Mouse (Mus musculus): ENCODE measurements around the gene Rab42. TPM values are rescaled to one million over a fixed set of nuclear protein-coding genes. Genes with fewer than 3 reads are reported as not detected.
A peak's percentile ranks its signal among the peaks of the same experiment; 100 is the strongest.

The Rab42 gene
- polyA plus RNA-seq, 1 experiment from 2014 or later = 3.9 TPM

GRCm38 (mm10) chr4:132341451-132341850, 38.3 kb upstream of the Rab42 start:
- H3K27me3 ChIP-seq (replicated peaks) = no peaks in the 10 kb centered on the region
- no peak for ATAC-seq
- WGBS = 65% methylated on average over 3 of the region's 3 CpGs
- peaks cover 27% of the 10 kb centered on the region for H3K36me3 ChIP-seq
- H3K27ac ChIP-seq = no peak overlapping the region
- peaks cover 22% of the 10 kb centered on the region for H3K4me1 ChIP-seq (replicated peaks)
- H3K4me2 ChIP-seq (replicated peaks) = no peak overlapping the region
- no peak overlapping the region for H3K9ac ChIP-seq
- no peaks in the 10 kb centered on the region for H3K9me3 ChIP-seq
- H3K4me3 ChIP-seq (replicated peaks) = no peak overlapping the region

- H3K4me2 ChIP-seq (replicated peaks) = no peak overlapping the region
- 95% methylated on average over 13 of the region's 13 CpGs for WGBS
- H3K9ac ChIP-seq = no peak overlapping the region
- peaks cover 44% of the 10 kb centered on the region for H3K36me3 ChIP-seq
- H3K27me3 ChIP-seq (replicated peaks) = no peaks in the 10 kb centered on the region
- H3K4me1 ChIP-seq (replicated peaks) = peaks cover 13% of the 10 kb centered on the region
- H3K27ac ChIP-seq = no peak overlapping the region
- no peak for ATAC-seq
- no peaks in the 10 kb centered on the region for H3K9me3 ChIP-seq
- H3K4me3 ChIP-seq (replicated peaks) = no peak overlapping the region
These were observed 35.8 kb upstream of the Rab42 start for GRCm38 (mm10) chr4:132338943-132339342.

GRCm38 (mm10) chr4:132332880-132333279, 29.7 kb upstream of the Rab42 start:
- H3K27ac ChIP-seq = no peak overlapping the region
- H3K4me1 ChIP-seq (replicated peaks) = peaks cover 6% of the 10 kb centered on the region
- 86% methylated on average over 6 of the region's 6 CpGs for WGBS
- H3K36me3 ChIP-seq = peaks cover 39% of the 10 kb centered on the region
- H3K9ac ChIP-seq = no peak overlapping the region
- no peak for ATAC-seq
- no peak overlapping the region for H3K4me2 ChIP-seq (replicated peaks)
- H3K4me3 ChIP-seq (replicated peaks) = no peak overlapping the region
- H3K27me3 ChIP-seq (replicated peaks) = no peaks in the 10 kb centered on the region
- H3K9me3 ChIP-seq = no peaks in the 10 kb centered on the region

GRCm38 (mm10) chr4:132331960-132332359, 28.8 kb upstream of the Rab42 start:
- Histone ChIP-seq H3K27ac (no peak overlapping the region), H3K4me1 (replicated peaks) (peaks cover 6% of the 10 kb centered on the region), H3K36me3 (peaks cover 35% of the 10 kb centered on the region), H3K4me2 (replicated peaks) (no peak overlapping the region), H3K4me3 (replicated peaks) (no peak overlapping the region), H3K27me3 (replicated peaks) (no peaks in the 10 kb centered on the region), H3K9ac (no peak overlapping the region), H3K9me3 (no peaks in the 10 kb centered on the region)
- WGBS = 75% methylated on average over 3 of the region's 3 CpGs
- ATAC-seq = no peak

- Histone ChIP-seq H3K27ac (peak overlapping the region; percentile 95), H3K9me3 (no peaks in the 10 kb centered on the region), H3K4me1 (replicated peaks) (peaks cover 6% of the 10 kb centered on the region), H3K27me3 (replicated peaks) (no peaks in the 10 kb centered on the region), H3K36me3 (peaks cover 24% of the 10 kb centered on the region), H3K9ac (peak overlapping the region; percentile 98), H3K4me2 (replicated peaks) (peak overlapping the region; percentile 65), H3K4me3 (replicated peaks) (peak overlapping the region; percentile 88)
- WGBS = 7% methylated on average over 10 of the region's 10 CpGs
- peak; percentile 44 for ATAC-seq
These were observed 26.7 kb upstream of the Rab42 start for GRCm38 (mm10) chr4:132329835-132330354.

- Histone ChIP-seq H3K27me3 (replicated peaks) (no peaks in the 10 kb centered on the region), H3K9ac (peak within 1 kb of the TSS; percentile 98), H3K4me2 (replicated peaks) (peak within 1 kb of the TSS; percentile 65), H3K27ac (peak within 1 kb of the TSS; percentile 95), H3K4me1 (replicated peaks) (peaks cover 6% of the 10 kb centered on the region), H3K4me3 (replicated peaks) (peak within 1 kb of the TSS; percentile 88), H3K9me3 (no peaks in the 10 kb centered on the region), H3K36me3 (peaks cover 22% of the 10 kb centered on the region)
- ATAC-seq = peak; percentile 98
- under 1% methylated on average over 52 of the region's 52 CpGs for WGBS
These were observed 26.1 kb upstream of the Rab42 start, which contains the start of gene Trnau1ap for GRCm38 (mm10) chr4:132329115-132329834. Gene Trnau1ap, minus strand, starts transcription at chr4:132329538.

GRCm38 (mm10) chr4:132328391-132328982, 25.3 kb upstream of the Rab42 start:
- WGBS = 46% methylated on average over 14 of the region's 14 CpGs
- H3K36me3 ChIP-seq = peaks cover 14% of the 10 kb centered on the region
- H3K27ac ChIP-seq = no peak overlapping the region

GRCm38 (mm10) chr4:132326481-132326880, 23.3 kb upstream of the Rab42 start:
- H3K9ac ChIP-seq = no peak overlapping the region
- no peak overlapping the region for H3K27ac ChIP-seq
- H3K4me2 ChIP-seq (replicated peaks) = no peak overlapping the region
- H3K27me3 ChIP-seq (replicated peaks) = no peaks in the 10 kb centered on the region
- peaks cover 7% of the 10 kb centered on the region; the same call in 1 of the 2 replicates for H3K36me3 ChIP-seq
- H3K4me1 ChIP-seq (replicated peaks) = peaks cover 6% of the 10 kb centered on the region
- H3K4me3 ChIP-seq (replicated peaks) = no peak overlapping the region
- no peak for ATAC-seq
- H3K9me3 ChIP-seq = no peaks in the 10 kb centered on the region
- WGBS = 75% methylated on average over 5 of the region's 5 CpGs

More at GRCm38 (mm10) chr4:132328391-132328982, 25.3 kb upstream of the Rab42 start:
- Histone ChIP-seq H3K4me2 (replicated peaks) (peak overlapping the region; percentile 65), H3K4me3 (replicated peaks) (peak overlapping the region; percentile 88), H3K9me3 (no peaks in the 10 kb centered on the region), H3K4me1 (replicated peaks) (peaks cover 6% of the 10 kb centered on the region), H3K9ac (peak overlapping the region; percentile 98), H3K27me3 (replicated peaks) (no peaks in the 10 kb centered on the region)
- 0 out of 2 replicates have a peak, but pooled peaks have one; percentile 2 for ATAC-seq

- Histone ChIP-seq H3K4me2 (replicated peaks) (no peak overlapping the region), H3K9me3 (no peaks in the 10 kb centered on the region), H3K27me3 (replicated peaks) (no peaks in the 10 kb centered on the region), H3K36me3 (peaks cover 31% of the 10 kb centered on the region), H3K4me3 (replicated peaks) (no peak overlapping the region), H3K9ac (no peak overlapping the region), H3K27ac (no peak overlapping the region), H3K4me1 (replicated peaks) (no peaks in the 10 kb centered on the region; the same call in 1 of the 2 replicates)
- WGBS = 71% methylated on average over 8 of the region's 8 CpGs
- ATAC-seq = peak; percentile 65
These were observed 12.5 kb upstream of the Rab42 start for GRCm38 (mm10) chr4:132315711-132316110.

- no peak overlapping the region for H3K27ac ChIP-seq
- WGBS = 83% methylated on average over 5 of the region's 5 CpGs
- H3K9me3 ChIP-seq = no peaks in the 10 kb centered on the region
- no peak overlapping the region for H3K4me3 ChIP-seq (replicated peaks)
- ATAC-seq = no peak
- H3K36me3 ChIP-seq = peaks cover 30% of the 10 kb centered on the region
- peaks cover 7% of the 10 kb centered on the region; the same call in 1 of the 2 replicates for H3K4me1 ChIP-seq (replicated peaks)
- H3K4me2 ChIP-seq (replicated peaks) = no peak overlapping the region
- H3K27me3 ChIP-seq (replicated peaks) = no peaks in the 10 kb centered on the region
- no peak overlapping the region for H3K9ac ChIP-seq
These were observed 9.4 kb upstream of the Rab42 start for GRCm38 (mm10) chr4:132312627-132313026.

GRCm38 (mm10) chr4:132311801-132312200, 8.6 kb upstream of the Rab42 start:
- Histone ChIP-seq H3K4me3 (replicated peaks) (no peak overlapping the region), H3K27me3 (replicated peaks) (no peaks in the 10 kb centered on the region), H3K9ac (no peak overlapping the region), H3K4me1 (replicated peaks) (peaks cover 7% of the 10 kb centered on the region; the same call in 1 of the 2 replicates), H3K9me3 (no peaks in the 10 kb centered on the region), H3K4me2 (replicated peaks) (no peak overlapping the region), H3K36me3 (peaks cover 29% of the 10 kb centered on the region), H3K27ac (no peak overlapping the region)
- no peak for ATAC-seq
- WGBS = 49% methylated on average over 3 of the region's 3 CpGs

- H3K27me3 ChIP-seq (replicated peaks) = no peaks in the 10 kb centered on the region
- H3K4me1 ChIP-seq (replicated peaks) = peaks cover 7% of the 10 kb centered on the region; the same call in 1 of the 2 replicates
- H3K4me3 ChIP-seq (replicated peaks) = no peak overlapping the region
- H3K4me2 ChIP-seq (replicated peaks) = no peak overlapping the region
- no peaks in the 10 kb centered on the region for H3K9me3 ChIP-seq
- H3K27ac ChIP-seq = no peak overlapping the region
- WGBS = 47% methylated on average over 1 of the region's 1 CpGs
- ATAC-seq = no peak
- no peak overlapping the region for H3K9ac ChIP-seq
- H3K36me3 ChIP-seq = peaks cover 23% of the 10 kb centered on the region
These were observed 8.0 kb upstream of the Rab42 start for GRCm38 (mm10) chr4:132311209-132311608.

Data from intestine, embryonic 15.5 days (tissue).